Mouse (Mus musculus) embryo, embryonic 11.5 days (tissue): ENCODE data around the gene Hdac1.

Experiments
- DNase-seq: peaks from one replicate; pipeline ENCODE4 v3.0.0-alpha.2; 2012; ENCODE audit warnings: low read depth, low spot score

Hdac1 gene

GRCm38 (mm10) chr4:129476047-129476446, 66.5 kb downstream of the Hdac1 start:
- no peak for DNase-seq
